Mouse (Mus musculus) heart, postnatal 10 days (tissue): ENCODE results near the gene Pclaf. TPM values are rescaled to one million over a fixed set of nuclear protein-coding genes. Genes with fewer than 3 reads are reported as not detected.

Source experiments
- DNase-seq, 2 experiments: peaks; one replicate each; pipeline ENCODE4 v3.0.0; 2021
- intact Hi-C: fragments of 180-260 bp; cut with DNase I; formaldehyde crosslinking; loops from one replicate; pipeline ENCODE4 v1.15.1; 2025
- total RNA-seq, 2 experiments: library from RNA; stranded (reverse); gene quantifications; 2 replicates each; pipeline ENCODE4 v1.2.3; 2021

Pclaf gene
- total RNA-seq, result 10 to 100 TPM; 12.4 to 12.6 TPM

DNA sequence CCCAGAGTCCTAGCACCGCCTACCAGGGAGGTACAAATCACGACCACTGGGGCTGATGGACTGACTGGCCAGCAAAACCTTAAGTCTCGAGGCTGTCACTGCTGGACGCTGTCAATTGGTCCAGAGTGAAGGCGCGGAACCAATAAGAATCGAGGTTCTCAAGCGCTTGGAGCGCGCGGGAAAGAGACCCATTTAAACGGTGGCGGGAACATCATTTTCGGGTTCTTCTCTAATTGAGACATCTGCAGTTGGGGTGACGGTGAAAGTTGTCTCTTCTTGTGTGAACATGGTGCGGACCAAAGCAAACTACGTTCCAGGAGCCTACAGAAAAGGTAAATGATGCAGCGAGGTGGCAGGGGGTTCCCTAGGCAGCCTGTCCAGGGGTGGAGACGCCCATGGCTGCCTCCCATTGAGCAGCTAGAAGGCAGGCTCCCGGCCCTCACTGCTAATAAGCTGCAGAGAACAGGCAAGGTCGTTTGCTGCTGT lies at the start of gene Pclaf:
Gene Pclaf (plus strand): TSS at position 95 of the 486 bp plus-strand sequence.
- DNase-seq, result peak; percentile 80 to 81
- intact Hi-C loops, result no loop called here

DNA sequence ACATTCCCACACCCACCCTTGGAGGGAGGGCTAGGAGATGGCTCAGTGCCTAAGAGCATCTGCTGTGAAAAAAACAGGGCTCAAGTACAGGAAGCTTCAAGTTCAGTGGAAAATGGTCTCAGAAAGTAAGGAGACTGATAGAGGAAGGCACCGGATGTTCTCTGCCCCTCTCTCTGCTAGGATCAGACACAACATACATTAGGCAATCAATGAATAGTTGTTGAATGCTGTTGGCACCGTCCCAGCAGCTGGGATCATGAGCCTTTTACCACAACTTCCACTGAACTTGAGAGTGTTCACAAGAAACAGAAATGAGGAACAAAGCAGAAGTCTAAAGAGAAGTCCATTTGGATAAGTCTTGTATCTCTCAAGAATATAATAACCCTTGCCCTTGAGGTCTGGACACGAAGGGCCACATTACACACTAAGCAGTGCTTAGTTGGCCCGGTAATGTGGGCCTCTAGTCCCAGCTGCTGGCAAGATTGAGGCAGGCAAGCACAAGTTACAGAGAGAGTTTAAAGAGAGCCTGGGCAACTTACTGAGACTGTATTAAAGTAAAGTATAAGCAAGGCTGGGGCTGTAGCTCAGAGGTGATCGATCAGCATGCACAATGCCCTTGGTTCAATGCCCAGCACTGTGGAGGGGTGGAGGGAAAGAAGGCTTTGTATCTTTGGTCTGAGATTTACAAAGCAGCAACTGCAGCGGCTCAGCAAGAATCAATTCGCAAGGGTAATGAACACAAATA lies 45.4 kb upstream of the Pclaf start:
- peak; percentile 28 to 35 for DNase-seq
- intact Hi-C loops, result no loop called here

DNA sequence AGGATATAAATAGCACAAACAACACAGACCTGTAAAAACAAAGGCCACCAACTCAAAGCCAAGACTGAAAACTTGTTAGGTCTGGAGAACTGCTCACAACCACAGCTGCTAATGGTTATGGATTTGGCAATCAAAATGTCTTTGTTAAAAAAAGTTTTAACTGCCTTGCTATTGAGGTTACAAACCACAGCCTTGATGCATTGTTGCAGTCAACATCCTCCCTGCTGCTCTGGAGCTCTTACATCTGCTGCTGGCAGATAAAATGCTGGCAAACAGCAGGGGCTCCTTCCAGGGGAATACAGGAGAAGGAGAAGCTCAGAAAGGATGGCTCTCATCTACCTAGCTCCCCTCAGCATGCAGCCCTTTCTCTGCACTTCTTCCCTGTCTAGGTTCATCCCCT lies 41.9 kb upstream of the Pclaf start:
- intact Hi-C loops, result loop anchor here (2.0 kb wide), 1 partner anchor 153 kb away; no protein-coding TSS in a partner anchor
- DNase-seq, result peak; percentile 57

DNA sequence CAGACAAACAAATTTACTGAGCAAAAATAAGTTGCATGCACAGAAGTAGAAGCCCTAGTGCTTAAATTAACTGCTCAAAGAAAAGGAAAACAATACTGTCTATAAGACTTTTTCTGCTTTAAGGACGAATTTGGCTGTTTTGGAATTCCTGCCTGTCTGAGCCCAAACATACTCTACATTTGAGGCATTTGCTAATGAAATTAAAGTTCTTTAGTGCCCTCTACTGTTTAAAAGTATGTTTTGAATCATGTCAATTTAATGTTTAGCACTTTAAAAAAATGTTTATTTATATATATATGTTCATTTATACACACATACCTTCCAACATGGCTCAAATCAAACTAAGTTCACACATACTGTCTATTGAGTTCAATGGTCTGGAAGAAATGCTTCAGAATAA lies 39.8 kb upstream of the Pclaf start:
- intact Hi-C loops, result loop anchor here (1.0 to 2.0 kb wide), 2 partner anchors 185 to 245 kb away; no protein-coding TSS in a partner anchor
- DNase-seq, result no peak

DNA sequence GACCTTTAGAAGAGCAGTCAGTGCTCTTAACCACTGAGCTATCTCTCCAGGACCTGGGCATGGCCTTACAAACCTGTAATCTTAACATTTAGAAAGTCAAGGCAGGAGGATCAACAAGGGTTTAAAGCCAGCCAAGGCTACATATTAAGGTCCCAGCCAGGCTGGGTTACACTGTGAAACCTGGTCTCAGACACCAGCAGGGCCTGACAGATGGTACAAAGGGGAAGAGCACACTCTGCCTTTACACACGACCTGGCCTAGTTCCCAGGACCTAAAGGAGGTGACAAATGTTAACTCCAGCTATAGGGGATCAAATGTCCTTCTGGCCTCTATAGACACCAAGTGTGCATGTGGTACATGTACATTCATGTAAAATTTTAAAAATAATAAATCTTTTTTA lies 30.4 kb upstream of the Pclaf start:
- no peak for DNase-seq
- intact Hi-C loops, result no loop called here

DNA sequence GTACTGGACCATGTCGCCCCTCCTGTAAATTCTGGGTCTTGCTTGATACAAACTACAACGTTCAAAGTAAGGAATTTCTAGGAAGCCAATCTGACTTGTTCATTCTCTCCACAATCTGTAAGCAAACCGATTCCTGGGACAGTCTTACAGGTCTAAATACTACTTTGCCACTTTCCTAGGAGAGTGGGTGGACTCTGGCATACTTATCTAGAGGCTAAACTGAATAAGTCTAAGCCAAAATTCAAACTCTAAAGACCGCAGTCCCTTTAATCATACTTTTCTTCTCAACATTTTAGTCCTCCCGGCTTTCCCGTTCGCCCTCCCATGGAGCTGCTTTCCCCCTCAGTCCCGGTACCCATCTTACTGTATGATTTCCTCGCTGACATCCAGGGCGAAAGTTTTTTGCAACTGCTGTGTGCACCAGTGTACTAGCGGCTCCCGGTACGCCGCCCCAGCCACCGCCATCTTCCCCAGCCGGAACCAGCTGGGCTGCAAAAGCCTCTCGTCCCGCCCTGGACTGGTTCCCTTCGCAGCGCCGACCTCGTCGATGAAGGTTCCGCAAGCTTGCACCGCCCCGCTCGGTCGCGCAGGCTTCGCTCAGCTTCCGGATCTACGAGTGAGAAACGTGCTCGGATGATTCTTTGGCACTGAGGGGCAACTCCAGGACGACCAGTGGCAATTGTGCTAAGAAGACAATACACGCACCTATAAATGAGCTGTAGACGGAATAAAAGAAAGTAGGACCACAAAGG lies 5.3 kb upstream of the Pclaf start:
- DNase-seq, result peak; percentile 94 to 96
- intact Hi-C loops, result no loop called here

DNA sequence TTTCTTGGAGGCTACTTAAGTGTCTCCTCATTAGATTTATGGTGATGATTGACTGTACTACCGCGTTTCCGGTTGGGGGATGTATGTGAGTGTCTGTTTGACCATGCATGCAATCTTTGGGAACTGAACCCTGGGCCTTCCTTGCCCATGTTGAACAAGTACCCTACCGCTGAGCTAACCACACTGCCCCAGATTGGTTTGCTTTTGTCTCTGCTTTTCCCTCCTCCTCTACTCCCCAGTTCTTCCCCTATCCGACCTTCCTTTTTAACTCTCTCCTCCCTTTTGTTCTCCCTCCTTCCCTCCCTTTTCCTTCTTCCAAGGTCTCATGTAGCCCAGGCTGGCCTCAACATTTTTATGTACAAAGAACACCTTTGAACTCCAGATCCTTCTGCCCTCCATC lies 1.1 kb downstream of the Pclaf start:
- intact Hi-C loops, result no loop called here
- no peak for DNase-seq

DNA sequence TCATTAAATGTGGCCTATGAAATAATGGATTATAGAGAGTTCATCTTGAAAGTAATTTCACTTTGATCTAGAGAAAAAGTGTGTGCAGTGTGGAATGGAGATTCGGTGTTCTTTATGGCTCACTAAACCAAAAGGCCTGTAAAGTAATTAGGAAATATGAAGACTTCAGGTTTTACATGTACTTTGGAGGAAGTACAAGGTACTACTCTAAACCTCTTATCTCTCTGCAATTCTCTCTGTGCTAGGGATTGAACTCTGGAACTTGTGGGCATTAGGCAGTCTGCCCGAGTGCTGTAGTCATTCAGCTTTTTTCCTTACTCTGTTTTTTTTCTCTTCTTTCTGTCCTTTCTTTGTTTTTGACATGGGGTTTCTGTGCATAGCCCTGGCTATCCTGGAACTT lies 6.9 kb downstream of the Pclaf start:
- intact Hi-C loops, result no loop called here

DNA sequence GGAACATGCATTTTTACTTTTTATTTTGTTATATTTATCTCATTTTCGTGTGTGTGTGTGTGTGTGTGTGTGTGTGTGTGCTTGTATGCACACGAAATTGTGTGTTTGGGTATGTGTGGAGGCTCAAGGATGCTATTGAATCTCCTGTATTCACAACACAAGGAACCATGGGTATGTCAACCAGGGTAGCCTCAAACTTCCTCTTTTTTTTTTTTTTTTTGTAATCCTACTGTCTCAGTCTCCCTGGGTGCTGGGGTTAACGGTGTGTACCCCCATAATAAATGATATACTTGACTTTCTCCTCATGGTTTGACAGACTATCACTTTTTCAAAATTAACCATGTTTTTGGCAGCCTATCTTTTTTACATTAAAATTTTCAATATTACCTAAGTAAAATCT lies 12.8 kb downstream of the Pclaf start:
- DNase-seq, result no peak
- intact Hi-C loops, result no loop called here

More for the DNA sequence above, 6.9 kb downstream of the Pclaf start:
- DNase-seq, result no peak

DNA sequence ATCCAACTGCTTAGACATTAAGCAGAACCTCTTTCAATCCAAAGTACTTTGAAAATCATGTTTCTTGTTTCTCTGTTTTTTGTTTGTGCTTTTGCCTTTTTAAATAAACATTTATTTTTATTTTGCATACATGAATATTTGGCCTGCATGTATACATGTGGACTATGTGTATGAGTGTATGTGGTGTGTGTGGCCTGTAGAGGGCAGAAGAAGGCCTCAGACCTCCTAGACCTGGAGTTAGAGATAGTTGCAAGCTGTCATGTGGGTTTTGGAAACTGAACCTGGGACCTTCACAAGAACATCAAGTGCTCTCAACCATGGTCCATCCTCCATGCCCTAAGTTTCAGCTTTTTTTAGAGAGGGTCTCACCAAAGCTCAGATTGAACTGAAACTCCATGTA lies 13.4 kb downstream of the Pclaf start:
- no peak for DNase-seq
- intact Hi-C loops, result no loop called here

DNA sequence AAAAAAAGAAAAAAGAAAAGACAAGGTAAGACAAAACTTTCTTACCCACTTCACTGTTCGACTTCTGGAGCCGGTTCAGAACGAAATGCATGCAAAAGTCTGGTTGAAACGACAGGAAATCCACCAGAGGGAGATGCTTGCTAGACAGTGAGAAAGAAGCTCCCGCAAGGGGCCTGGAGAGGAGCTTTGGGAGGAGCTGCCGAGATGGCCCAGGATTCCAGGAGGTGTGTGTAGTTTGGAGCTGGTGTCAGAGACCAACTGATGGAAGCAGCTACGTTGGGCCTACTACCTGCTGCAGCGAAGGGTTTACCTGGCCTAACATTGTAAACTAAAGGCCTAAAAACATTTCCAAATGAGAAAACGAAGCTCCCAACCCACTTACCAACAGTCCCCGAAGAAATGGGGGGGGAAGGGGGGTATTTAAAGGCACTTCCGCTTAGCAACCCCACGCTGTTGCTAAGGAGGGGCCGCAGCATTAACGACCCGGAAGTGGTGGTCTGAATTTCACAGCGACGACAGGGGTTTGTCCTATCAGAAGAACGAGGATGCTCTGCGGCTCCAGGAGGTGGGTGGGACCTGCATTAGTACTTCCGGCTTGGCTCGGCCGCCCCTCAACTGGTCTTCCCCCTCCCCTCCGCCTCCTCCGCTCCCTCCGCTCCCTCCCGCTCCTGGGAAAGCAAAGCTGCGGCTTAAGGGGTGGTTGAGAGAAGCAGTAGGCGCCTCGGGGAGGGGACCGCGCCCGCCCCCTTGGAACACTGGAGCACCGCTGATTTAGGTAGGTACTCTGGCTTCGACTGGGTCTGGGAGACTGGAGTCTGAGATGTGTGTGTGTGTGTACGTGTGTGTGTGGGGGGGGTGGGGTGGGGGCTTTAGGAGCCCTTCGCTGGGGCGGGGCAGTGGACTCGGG lies 18.6 kb downstream of the Pclaf start, which contains the start of the genes Trip4 and Csnk1g1:
Gene Trip4 (minus strand): TSS at position 401 of the 907 bp plus-strand sequence.
Gene Csnk1g1 (plus strand): TSS at position 531 of the 907 bp plus-strand sequence.
- intact Hi-C loops, result loop anchor here (2.0 to 5.0 kb wide), 2 partner anchors 96 to 179 kb away; no protein-coding TSS in a partner anchor
- peak; percentile 96 to 97 for DNase-seq

DNA sequence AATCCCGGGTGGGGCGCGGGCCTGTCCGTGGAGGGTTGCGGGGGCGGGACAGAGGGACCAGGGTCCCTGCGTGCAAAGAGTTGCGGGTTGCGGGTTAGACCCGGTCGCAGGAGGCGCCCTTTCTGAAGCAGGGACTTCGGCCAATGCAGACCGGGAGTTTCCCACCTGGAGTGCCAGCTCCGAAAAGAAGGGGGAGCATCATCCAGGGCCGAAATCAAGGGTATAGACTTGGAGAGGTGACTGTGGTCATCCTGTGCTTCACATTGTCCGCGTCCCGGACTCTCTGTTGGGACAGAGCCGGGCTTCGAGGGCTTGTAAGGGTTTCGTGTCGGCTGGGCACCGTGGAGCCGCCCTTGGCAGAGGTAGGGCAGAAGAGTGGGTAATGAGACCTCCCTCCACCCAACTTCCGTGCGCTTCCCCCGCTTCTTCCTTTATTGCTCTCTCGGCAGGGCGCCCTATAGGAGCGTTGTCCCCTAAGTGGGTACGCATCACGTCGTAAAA lies 19.3 kb downstream of the Pclaf start:
- intact Hi-C loops, result loop anchor here (2.0 to 5.0 kb wide), 2 partner anchors 95 to 178 kb away; no protein-coding TSS in a partner anchor
- peak; percentile 73 to 75 for DNase-seq

DNA sequence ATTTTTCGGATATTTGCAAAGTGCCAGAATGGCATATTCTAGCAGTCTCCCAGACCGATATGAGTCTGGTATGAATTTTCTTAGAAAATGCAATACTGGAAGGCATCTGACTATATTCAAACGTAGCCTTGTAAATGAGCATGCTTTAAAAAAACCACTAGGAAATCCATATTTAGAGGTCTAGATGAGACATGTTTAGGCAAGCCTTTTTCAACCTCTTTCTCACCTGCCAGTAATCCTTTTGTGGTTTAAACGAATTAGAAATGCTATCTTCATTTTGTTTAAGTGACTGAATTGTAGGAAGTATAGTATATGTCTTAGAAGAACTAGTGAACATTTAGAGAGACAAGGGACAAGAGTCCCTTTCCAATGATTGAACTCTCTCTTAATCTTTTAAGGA lies 19.8 kb downstream of the Pclaf start:
- intact Hi-C loops, result loop anchor here (2.0 to 5.0 kb wide), 2 partner anchors 95 to 177 kb away; no protein-coding TSS in a partner anchor
- DNase-seq, result no peak

DNA sequence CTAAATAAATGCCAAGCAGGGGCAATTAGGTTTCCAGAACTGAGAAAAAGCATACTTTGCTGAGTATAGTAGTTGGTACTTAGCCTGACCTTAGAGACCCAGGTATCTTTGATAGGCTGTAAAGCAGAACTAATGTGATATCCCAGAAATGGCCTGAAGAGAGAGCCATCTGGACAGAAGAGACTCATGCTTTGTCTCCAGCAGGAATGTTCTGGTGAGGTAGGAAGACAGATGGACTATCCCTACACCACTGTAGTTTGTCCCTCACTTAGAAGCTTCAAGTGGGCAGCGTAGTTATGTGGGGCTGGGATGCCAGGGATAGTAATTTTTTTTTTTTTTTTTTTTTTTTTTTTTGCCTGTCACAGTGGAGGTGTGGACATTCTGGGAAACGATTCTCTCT lies 23.9 kb downstream of the Pclaf start:
- intact Hi-C loops, result no loop called here
- DNase-seq, result no peak

DNA sequence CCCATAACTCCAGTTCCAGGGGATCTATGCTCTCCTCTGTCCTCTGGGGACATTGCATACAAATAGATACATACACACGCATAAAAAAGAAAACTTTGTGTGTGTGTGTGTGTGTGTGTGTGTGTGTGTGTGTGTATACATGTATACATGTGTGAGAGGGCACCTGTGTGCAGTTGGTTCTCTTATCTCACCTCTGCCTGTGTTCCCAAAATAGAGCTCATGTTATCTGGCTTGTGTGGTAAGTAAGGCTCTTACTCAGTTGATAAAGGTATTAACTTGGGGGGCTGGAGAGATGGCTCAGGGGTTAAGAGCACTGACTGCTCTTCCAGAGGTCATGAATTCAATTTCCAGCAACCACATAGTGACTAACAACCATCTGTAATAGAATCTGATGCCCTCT lies 27.0 kb downstream of the Pclaf start:
- no peak for DNase-seq
- intact Hi-C loops, result no loop called here

DNA sequence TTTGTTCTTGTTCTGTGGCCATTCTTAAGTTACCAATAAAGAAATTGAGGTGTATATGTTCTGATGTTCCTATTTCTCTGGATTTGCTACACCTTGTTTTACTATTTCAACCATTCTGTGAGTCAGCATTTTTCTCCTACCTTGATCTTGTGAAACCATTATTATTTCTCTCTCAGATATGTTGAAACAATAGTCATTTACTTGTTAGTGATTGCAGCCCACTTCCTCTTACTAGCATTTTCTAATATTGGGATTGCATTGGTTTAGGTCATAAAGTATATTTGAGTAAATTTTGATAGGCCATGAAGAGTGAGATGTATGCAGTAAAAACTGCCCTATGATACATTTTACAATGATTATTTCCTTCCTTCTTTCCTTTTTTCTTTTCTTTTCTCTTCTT lies 38.4 kb downstream of the Pclaf start:
- intact Hi-C loops, result no loop called here
- DNase-seq, result no peak

DNA sequence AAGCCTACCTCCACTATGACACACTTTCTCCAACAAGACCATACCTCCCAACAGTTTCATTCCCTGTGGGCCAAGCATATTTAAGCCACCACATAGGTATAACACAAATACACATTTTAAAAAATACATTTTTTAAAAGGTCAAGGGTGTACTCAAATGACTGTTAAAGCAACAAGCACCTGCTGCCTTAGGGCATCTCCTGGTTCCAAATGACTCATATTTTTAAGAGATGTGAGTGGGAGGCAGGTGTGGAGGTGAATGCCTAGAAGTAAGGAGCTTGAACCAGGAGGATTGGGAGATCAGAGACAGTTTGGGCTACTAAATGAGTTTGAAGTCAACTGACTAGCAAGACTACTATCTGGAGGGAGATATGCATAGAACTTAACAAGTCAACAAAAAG lies 39.8 kb downstream of the Pclaf start:
- DNase-seq, result no peak
- intact Hi-C loops, result no loop called here

DNA sequence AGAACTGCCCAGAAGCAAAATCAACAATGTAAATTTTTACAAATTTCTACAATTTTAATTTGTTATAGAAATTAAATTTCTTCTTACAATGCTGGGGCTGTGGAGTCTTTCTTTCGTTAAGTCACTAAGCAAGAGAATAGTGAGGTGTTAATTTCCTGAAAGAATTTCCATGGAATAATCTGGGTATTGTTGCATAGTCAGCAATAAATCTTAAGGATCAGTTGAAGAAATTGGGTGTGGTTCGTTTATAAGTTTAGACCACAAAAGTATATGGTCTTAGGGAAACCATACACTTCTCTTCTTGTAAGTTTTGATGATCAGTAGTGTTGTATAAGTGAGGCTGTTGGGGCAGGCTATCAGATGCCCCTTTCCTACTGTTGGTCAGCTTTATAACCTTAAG lies 47.5 kb downstream of the Pclaf start:
- intact Hi-C loops, result no loop called here

DNA sequence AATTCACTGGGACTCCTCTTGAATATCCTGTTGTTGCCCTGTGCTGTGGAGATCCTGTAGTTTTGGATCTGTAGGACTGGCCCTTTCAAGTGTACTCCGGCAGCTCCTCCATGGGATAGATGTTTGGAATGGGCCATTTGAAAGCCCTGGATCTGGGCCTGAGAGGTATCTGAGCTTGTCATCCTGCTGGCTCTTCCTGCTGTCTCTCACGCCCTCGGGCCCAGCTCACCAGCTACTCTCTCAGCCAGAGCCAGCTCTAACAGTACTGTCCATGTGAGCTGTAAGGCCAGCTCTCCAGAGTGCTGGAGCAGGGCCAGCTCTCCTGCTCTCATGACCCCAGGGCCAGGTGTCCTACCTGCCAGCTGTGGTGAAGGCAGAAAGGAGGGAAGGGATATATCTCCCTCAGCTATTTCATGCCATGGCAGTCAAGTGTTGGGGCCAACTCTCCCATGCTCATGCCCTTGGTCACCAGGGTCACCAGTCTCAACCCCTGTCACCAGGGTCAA lies 61.1 kb downstream of the Pclaf start:
- peak in 1 of 2 experiments; percentile 4 for DNase-seq
- intact Hi-C loops, result no loop called here

More for the DNA sequence above, 47.5 kb downstream of the Pclaf start:
- DNase-seq, result no peak
